Mouse (Mus musculus) frontal cortex, postnatal 10 days (tissue): ENCODE results near the gene Dcn.

Source experiments
- DNase-seq, 2 experiments: peaks; one replicate each; pipeline ENCODE4 v3.0.0; 2022; ENCODE audit warnings: low spot score in 2 of 2, mixed read lengths in 1 of 2

The Dcn gene

DNA sequence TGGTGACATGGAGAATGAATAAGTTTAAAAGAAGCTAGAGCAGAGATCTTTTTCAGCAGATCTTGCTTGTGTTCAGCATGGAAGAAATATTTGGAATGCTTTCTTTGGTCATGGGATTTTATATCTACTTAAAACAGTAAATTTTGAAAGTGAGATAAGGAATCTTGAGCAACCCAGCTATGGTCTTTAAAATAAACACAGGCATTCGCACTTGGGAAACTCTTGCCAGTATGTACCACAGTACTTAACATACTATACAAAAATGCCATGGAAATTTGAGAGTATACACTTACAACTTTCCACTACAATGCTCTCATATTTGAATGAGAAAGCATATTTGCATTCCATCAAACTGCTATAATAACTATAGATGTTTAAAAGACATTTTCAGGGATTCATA is 68.3 kb downstream of the Dcn start:
- no peak for DNase-seq

DNA sequence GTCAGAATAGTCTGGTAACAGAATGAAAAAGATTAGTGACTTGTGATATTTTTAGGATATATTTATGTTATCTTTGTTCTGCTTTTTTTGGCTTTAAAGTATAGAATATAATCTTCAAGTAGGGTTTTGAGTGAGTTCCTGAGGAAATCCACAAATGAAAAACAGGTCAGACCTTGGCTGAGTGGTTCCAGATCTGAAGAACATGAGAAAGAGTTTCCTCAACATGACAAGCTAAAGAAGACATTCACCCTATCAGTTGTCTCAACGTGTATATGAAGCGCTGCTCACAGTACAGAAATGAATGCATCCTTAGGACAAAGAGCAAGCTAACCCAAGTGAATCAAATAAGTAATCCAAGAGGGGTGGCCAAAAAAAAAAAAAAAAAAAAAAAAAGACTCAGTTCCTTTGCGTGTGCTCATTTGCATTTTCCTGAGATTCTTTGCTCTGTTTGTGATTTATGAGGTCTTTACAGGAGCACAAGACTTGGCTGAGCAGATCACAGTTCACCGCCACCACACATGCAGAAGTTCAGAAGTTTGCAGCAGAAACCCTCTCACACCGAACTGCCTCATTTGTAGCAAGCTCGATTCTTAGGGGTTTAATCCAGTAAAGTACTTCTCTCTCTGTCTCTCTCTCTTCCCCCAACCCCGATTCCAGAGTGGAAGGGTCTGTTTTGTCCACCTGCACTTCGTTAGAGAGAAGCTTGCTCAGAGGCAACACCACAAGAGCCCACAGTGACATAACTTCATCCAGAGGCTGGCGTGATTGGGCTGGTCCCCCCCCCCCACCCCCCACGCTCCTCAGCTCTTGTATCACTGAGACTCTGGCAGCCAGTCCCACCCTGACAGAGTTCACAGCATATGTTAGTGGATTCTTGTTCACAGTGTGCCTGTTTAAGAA is 85.8 kb downstream of the Dcn start, which contains the start of gene Lum:
Lum (plus strand) TSS at position 172 of the 900 bp plus-strand sequence.
- no peak for DNase-seq

DNA sequence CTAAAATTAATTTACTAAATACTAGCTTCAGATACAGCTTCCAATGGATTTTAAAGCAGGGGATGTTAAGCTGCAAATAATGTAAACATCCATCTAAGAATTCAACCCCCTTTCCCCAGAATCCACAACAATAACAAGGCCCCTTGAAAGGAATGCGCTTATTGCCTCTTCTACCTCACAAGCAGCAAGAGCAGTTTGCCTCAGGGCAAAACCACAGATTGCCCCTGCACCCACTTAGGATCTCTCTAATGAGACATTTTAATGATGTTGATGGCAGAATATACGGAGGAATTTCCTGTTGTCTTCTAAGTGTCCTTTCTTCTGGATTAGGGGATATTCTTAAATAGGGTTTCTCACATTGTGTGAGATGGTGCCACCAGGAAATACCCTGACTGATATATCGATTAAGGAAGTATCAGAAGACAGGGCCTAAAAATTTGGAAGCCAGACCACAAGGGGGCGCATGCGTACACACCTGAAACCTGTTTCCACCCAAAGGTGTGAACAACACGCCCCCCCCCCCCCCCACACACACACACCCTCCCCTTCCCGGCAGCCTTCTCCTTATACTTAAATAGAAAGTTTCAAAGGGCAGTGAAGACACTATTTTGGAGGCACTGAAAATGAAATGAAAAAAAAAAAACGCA is 88.2 kb downstream of the Dcn start:
- DNase-seq = no peak
